Mouse (Mus musculus) left cerebral cortex, postnatal 36 days (tissue): ENCODE results near the gene Actn1. TPM values are rescaled to one million over a fixed set of nuclear protein-coding genes. Genes with fewer than 3 reads are reported as not detected.
A peak's percentile ranks its signal among the peaks of the same experiment; 100 is the strongest.

ENCODE experiments used
- DNase-seq, 2 experiments: peaks; one replicate each; pipeline ENCODE4 v3.0.0; 2021 to 2022; ENCODE audit warnings: low spot score in 2 of 2, mixed read lengths in 1 of 2
- intact Hi-C: fragments of 180-260 bp; cut with DNase I; formaldehyde crosslinking; loops from one replicate; pipeline ENCODE4 v1.15.1; 2025
- total RNA-seq, 2 experiments: library from RNA; stranded (reverse); gene quantifications; 2 replicates each; pipeline ENCODE4 v1.2.3; 2021

Actn1 gene
- total RNA-seq, 2 experiments from 2014 or later, result 106 to 146 TPM

DNA sequence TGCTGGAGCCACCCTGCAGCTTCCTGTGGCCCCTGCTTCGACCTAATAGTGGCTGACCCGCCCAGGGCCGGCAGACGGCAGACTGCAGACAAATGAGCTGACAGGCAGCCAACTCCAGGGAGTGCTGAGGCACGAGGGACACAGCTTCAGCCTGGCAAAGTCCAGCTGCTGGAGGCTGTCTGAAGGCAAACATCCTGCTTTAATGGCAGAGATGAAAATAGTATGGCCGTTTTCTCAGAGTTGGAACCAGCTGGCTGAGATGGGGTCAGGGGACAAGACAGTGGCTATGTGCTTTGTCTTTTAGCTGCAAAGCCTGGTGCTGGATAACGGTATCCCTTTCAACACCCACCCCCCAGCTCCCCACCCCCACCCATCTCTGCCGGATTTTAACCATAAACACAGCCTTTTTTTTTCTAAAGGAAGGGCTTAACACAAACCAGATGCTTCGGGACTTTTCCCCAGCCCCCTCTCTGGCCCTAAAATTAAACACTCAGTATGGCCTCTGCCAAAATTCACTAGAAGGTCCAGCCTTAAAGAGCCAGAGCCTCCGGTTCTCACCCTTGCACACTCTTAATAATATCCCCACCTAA is 30.0 kb downstream of the Actn1 start:
- DNase-seq, result peak; percentile 35 to 49
- intact Hi-C loops, result no loop called here

- intact Hi-C loops, result no loop called here
- DNase-seq, result no peak
Measured at GRCm38 (mm10) chr12:80229010-80229800, 31.0 kb downstream of the Actn1 start.

GRCm38 (mm10) chr12:80228356-80228755 is 31.8 kb downstream of the Actn1 start:
- intact Hi-C loops, result no loop called here
- no peak for DNase-seq

GRCm38 (mm10) chr12:80227835-80228234 is 32.3 kb downstream of the Actn1 start:
- intact Hi-C loops, result no loop called here
- no peak for DNase-seq

DNA sequence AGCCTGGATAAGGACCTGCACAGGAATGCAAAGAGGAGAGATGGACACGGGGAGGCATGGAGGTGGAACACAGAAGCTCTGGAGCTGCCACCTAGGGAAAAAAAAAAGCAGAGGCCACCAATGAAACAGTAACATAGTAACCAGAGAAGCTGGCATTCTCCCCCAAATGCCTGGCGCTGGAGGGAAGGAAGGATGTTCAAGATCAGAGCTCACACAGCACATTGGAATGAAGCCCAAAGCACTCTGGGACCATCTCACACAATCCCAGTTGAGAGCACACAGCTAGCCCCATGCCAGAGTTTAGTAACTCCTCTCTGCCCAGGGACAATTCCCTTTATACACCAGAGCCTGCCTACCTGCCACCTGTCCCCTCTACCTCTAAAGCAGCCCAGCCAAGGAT is 34.1 kb downstream of the Actn1 start:
- DNase-seq, result no peak
- intact Hi-C loops, result no loop called here

- intact Hi-C loops, result no loop called here
- no peak for DNase-seq
Measured at GRCm38 (mm10) chr12:80224241-80224731, 35.9 kb downstream of the Actn1 start.

- DNase-seq, result no peak
- intact Hi-C loops, result no loop called here
Measured at GRCm38 (mm10) chr12:80223511-80223910, 36.7 kb downstream of the Actn1 start.

- intact Hi-C loops, result no loop called here
- DNase-seq, result no peak
Measured at GRCm38 (mm10) chr12:80222473-80222872, 37.7 kb downstream of the Actn1 start.

- intact Hi-C loops, result no loop called here
- DNase-seq, result no peak
Measured at GRCm38 (mm10) chr12:80220260-80221038, 39.7 kb downstream of the Actn1 start.

DNA sequence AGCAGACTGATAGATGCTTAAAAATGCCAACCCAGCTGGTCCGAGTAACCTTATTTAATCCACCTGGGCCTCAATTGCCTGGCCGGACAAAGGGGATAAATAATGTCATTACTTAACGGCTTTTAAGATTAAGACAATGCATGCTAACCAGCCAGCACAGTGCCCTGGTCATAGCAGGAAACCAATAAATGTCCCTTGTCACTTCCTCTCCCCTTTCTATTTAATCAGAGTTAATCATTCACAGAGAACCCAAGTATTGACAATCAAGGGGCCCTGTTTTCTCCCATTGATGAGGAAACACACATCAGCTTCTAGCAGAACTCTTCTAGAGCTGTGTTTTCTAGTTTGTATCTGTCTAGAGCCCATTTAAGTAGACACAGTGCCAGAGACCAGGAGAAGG is 41.4 kb downstream of the Actn1 start:
- no peak for DNase-seq
- intact Hi-C loops, result no loop called here

- no peak for DNase-seq
- intact Hi-C loops, result no loop called here
Measured at GRCm38 (mm10) chr12:80218045-80218611, 42.0 kb downstream of the Actn1 start.

DNA sequence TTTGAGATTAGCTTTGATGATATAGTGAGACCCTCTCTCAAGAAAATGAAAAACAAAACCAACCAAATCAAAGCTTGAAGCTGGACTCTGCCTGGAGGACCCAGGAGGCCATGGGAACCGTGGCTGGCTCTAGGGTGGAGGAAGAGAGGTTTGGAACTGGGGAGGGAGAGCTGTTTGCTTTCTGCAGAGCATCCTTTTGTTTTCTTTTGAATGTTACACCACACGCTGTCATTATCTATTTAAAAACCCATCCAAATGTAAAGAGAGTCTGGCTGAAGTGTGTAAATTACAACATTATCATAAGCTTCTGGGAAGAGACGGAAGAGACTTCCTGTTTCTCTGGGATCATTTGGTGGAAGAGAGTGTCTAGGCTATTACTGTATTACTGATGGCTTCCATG is 43.1 kb downstream of the Actn1 start:
- intact Hi-C loops, result no loop called here
- DNase-seq, result no peak

DNA sequence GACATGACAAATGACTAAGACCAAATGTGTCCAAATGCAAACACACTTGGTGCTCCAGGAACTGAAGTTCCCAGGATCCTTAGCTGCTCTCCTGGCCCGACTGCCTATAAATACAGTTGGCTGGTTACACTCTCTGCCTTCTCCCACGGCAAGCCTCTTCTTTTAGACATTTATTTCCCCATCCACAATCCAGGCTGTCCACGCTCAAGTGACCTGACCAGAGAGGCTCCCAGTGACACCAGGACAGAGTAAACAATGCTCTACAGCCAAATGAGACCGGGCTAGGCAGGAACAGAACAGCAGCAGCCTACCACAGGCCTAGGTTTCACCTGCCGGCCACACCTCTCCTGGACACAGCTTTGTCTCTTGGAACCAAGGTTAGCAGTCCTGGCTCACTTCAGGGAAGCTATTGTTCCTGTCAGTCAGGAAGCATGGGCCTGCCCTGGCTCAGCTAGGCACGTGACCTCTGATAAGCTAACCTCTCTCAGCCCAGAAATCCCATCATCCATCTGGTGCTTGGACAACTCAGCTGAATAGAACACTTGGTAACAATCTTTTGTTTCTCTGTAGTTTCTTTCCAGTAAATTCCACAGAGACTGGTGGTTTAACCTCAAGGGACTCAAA is 43.8 kb downstream of the Actn1 start:
- intact Hi-C loops, result no loop called here

DNA sequence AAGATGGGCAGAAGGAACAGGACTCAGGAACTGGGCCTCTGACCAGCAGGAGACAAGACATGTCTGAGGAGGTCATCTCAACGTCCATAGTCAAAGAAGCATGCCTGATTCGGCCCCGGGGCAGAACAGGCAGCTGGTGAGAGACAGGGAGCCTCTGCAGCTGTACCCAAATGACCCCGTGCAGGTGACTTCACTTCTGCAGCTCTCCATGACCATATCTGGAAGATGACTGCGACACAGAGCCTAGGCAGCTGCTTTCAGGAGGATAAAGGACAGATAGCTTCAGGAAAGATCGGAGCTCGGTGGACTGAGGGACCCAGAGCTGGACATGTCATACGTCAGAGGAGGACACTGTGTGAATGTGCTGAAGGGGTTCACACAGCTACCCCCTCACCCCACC is 46.4 kb downstream of the Actn1 start:
- intact Hi-C loops, result no loop called here
- no peak for DNase-seq

More for the DNA sequence above, 43.8 kb downstream of the Actn1 start:
- DNase-seq, result no peak

DNA sequence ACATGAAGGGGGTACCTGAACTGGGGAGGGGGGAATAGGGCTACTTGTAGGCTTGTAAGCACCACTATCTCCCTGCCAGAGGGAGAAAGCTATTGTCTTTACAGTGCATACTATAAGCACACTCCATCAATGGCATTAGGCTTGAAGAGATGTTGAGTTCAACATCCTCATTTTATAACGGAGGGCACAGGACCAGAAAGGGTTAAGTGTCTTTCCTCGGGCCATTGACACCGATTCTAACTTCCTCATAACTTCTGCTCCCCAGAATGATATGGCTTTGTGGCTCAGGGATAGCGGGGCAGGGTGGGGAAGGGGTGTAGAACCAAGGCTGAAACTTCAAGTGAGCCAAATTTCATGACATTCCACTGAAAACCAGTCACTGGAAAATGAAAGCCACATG is 46.9 kb downstream of the Actn1 start:
- intact Hi-C loops, result no loop called here
- no peak for DNase-seq

DNA sequence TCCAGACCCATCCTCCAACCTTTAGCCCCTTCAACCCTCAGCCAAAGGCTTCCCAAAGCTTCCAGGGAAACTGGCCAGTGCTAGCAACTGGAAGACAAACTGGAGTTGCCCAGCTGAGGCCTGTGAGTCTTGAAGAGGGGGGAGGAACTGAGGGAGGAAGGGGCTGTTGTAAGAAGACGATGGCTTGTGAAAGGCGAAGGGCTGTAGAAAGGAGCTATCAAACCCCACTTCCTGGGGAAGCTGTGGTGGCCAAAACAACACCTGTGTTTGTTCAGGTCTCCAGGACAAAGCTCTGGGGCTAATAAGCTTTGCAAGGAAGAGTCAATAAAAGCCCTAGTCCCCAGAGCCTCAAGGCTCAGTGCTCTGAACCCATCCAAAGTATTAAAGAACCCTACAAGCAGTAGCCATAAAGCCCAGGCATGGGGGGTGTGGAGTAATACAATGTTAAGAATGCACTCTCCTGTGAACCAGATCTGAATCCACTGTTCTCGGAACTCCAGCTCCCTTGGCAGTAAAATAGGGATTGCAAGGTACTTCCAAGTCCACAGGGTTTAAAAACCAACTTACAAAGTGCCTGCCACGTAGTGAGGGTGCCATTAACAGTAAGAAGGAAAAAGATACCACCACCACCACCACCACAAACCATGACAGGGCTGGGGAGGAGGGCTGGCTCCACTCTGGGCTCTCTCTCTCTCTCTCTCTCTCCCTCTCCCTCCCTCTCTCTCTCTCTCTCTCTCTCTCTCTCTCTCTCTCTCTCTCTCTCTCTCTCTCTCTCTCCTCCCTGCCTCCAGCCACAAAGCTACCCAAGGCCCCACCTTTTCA is 49.2 kb downstream of the Actn1 start:
- intact Hi-C loops, result no loop called here

DNA sequence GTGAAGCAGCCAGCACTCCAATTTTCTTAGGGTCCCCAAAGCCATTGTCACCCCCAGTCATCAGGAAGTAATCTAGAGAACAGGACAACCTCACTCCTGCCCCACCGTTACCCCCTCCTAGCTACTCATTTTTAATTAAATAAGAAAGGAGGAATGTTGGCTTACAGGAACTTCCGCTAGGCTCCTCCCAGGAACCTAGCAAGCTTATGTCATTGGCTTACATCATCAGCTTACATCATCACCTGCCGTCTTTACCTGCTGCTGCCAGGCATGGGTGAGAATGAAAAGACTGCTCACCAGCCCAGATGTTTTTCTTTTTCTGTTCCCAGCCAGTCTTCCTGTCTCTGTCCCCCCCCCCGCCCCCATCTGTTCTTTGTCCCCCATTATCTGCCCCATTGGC is 50.3 kb downstream of the Actn1 start:
- no peak for DNase-seq
- intact Hi-C loops, result no loop called here

More for the DNA sequence above, 49.2 kb downstream of the Actn1 start:
- DNase-seq, result no peak

DNA sequence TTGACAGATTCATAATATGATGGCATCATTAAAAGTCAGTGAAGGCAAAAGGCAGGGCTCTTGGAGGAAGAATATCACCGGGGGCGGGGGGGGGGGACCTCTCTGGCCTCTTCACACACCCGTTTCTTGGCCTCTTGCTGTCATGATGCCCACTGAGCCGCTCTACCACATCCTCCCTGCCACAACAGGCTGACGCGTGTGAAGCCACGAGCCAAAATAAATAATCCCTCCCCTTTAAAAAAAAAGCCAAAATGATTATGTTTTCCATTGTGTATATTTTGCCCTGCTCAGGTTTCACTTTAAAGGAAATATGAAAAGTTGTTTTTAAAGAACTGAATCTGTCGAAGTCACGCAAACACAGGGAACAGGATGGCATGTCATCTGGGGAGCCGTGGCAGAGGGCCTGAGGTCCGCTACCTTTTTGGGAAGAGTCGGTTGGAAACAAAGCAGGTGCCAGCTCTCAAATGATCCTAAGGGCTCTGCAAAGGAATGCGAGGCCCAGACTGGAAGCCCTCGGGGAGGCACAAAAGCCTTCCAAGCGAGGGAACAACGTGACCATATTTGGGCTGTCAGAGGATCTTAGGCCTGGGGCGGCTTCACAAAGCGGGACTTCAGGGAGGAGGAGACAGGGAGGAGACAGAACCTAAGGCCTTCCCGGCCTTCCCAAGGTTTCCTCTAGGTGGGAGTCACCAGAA is 51.9 kb downstream of the Actn1 start:
- intact Hi-C loops, result no loop called here

More for the DNA sequence above, 51.9 kb downstream of the Actn1 start:
- no peak for DNase-seq
